Mouse (Mus musculus) heart, adult 2 months (tissue): ENCODE results near the gene Sbf2. TPM values are rescaled to one million over a fixed set of nuclear protein-coding genes. Genes with fewer than 3 reads are reported as not detected.

ENCODE experiments used
- DNase-seq, 2 experiments: peaks; one replicate each; pipeline ENCODE4 v3.0.0; 2021
- H3K27ac ChIP-seq: fragments of 200-600 bp; 2 replicates; pipeline ENCODE4 v1.8.1; 2022
- H3K27me3 ChIP-seq: fragments of 200-500 bp; 2 replicates; pipeline ENCODE4 v1.6.1; 2012; ENCODE audit warnings: mild to moderate bottlenecking, low read length, inconsistent platforms, mixed read lengths; ENCODE audit not compliant: control insufficient read depth, insufficient read depth
- H3K36me3 ChIP-seq: fragments of 200-500 bp; 2 replicates; pipeline ENCODE4 v1.6.1; 2012; ENCODE audit warnings: low read length, inconsistent platforms; ENCODE audit not compliant: control insufficient read depth, insufficient read depth
- H3K4me1 ChIP-seq: fragments of 200-500 bp; 2 replicates; pipeline ENCODE4 v1.6.1; 2011; ENCODE audit warnings: low read length; ENCODE audit not compliant: control insufficient read depth, insufficient read depth
- H3K4me3 ChIP-seq: fragments of 200-600 bp; 2 replicates; pipeline ENCODE4 v1.8.1; 2022
- H3K79me2 ChIP-seq: fragments of 200-500 bp; replicated peaks from 2 replicates; pipeline ENCODE4 v1.6.1; 2012; ENCODE audit warnings: mild to moderate bottlenecking, inconsistent platforms, low read length, moderate library complexity, mixed read lengths; ENCODE audit not compliant: control insufficient read depth, insufficient read depth
- H3K9ac ChIP-seq: fragments of 200-500 bp; 2 replicates; pipeline ENCODE4 v1.6.1; 2012; ENCODE audit warnings: low read depth, mild to moderate bottlenecking, control low read depth, inconsistent platforms, low read length, mixed read lengths
- CTCF ChIP-seq: fragments of 200-600 bp; IDR thresholded peaks from 2 replicates; pipeline ENCODE4 v1.8.1; 2022; ENCODE audit warnings: antibody characterized with exemption, mild to moderate bottlenecking, moderate library complexity
- EP300 ChIP-seq: fragments of 200-500 bp; IDR thresholded peaks from 2 replicates; pipeline ENCODE4 v1.6.1; 2011; ENCODE audit warnings: low read depth, low read length, control low read depth; ENCODE audit not compliant: insufficient read depth
- POLR2A ChIP-seq: fragments of 200-500 bp; IDR thresholded peaks from 2 replicates; pipeline ENCODE4 v1.6.1; 2011; ENCODE audit warnings: mild to moderate bottlenecking, low read depth, low read length, control low read depth; ENCODE audit not compliant: insufficient read depth
- WGBS: fragments of 180-500 bp; shearing (Covaris S2); methylation state at CpG from one replicate; pipeline ENCODE4 v1.1.7; 2018; 5-methylcytosine and 5-hydroxymethylcytosine counted together
- intact Hi-C: fragments of 180-260 bp; cut with DNase I; formaldehyde crosslinking; loops from one replicate; pipeline ENCODE4 v1.15.1; 2025
- polyA plus RNA-seq: library from polyadenylated mRNA; depleted of rRNA; stranded (reverse); fragments of >200 nt; gene quantifications from 2 replicates; pipeline ENCODE4 v1.2.3, GENCODE M21; 2012
- total RNA-seq, 2 experiments: library from RNA; stranded (reverse); gene quantifications; 2 replicates each; pipeline ENCODE4 v1.2.3; 2021

The Sbf2 gene
- total and polyA plus RNA-seq, 3 experiments, result 16.1 to 40.4 (median 39.7) TPM

DNA sequence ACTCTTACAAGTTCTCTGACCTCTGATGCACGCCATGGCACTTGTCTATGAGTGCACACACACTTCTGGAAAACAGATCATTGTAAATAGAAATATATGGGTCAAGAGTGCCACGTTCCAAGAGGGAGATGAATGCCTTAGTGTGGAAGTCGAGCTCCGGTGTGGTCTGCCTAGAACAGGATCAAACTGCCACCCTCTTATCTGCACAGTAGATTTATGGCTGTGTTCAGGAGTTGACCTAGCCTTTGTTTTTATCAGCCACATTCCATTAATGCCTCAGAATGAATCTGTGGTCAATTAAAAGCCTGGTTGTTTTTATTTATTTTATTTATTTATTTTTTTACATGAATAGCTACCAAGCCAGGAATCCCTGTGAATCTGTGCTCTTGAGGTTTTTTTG lies 35.8 kb upstream of the Sbf2 start:
- TF ChIP-seq CTCF (no peak), EP300 (no peak)
- Histone ChIP-seq H3K79me2 (no peaks in the 10 kb centered on the region), H3K27ac (no peak overlapping the region), H3K4me3 (no peak overlapping the region), H3K27me3 (no peaks in the 10 kb centered on the region), H3K36me3 (no peaks in the 10 kb centered on the region), H3K9ac (no peak overlapping the region), H3K4me1 (peaks cover 14% of the 10 kb centered on the region)
- 78% methylated on average over 4 of the region's 4 CpGs for WGBS
- DNase-seq, result no peak
- intact Hi-C loops, result loop anchor here (5.0 kb wide), 1 partner anchor 152 kb away; no protein-coding TSS in a partner anchor

DNA sequence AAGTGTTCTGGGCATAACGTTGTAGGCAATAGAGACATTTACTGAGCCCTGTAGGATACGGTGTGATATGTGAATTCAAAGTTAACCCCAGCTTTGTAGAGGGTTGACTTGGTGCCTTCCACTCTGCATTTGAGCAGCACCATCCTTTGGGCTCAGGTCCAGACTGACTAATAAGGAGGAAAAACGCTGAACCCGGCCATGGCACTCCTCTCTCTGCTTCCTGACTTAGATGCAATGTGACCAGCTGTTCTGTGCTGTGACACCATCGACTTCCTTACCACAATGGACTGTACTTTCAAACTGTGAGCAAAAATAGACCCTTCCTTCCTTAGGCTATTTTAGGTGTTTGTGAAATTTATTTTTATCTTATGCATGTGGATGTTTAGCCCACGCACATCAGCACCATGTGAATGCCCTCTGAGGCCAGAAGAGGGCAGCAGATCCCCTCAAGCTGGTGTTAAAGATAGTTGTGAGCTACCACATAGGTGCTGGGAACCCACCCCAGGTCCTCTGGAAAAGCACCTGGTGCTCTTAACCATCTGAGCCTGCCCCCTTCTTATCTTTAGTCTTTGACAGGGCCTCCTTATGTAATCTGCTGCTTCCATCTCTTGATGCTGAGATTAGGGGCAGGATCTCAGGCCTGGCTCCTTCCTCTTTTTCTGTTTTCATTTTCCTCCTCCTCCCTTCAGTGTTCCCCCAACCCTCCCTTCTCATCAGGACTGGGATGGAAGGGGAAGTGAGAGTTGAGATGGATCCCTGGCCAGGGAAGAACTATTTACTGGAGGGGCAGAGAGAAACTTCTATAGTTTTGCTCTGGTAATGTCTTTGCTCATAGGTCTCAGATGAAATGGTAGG lies 34.6 kb upstream of the Sbf2 start:
- peaks cover 14% of the 10 kb centered on the region for H3K4me1 ChIP-seq
- 37% methylated on average over 6 of the region's 6 CpGs for WGBS
- H3K79me2 ChIP-seq, result no peaks in the 10 kb centered on the region
- peak overlapping the region; percentile 67 for H3K27ac ChIP-seq
- no peaks in the 10 kb centered on the region for H3K36me3 ChIP-seq
- H3K27me3 ChIP-seq, result no peaks in the 10 kb centered on the region
- intact Hi-C loops, result loop anchor here (2.0 to 5.0 kb wide), 3 partner anchors 19 to 102 kb away; no protein-coding TSS in a partner anchor
- no peak overlapping the region for H3K4me3 ChIP-seq
- no peak overlapping the region for H3K9ac ChIP-seq
- peak; percentile 23 to 25 for DNase-seq
- no peak for TF ChIP-seq POLR2A
- 0 out of 2 replicates have a peak, but pooled peaks have one; percentile 43 for TF ChIP-seq EP300
- peak; percentile 67 for TF ChIP-seq CTCF

- peak; percentile 66 to 69 for DNase-seq
- H3K4me3 ChIP-seq, result no peak overlapping the region
- 32% methylated on average over 13 of the region's 13 CpGs for WGBS
Observed at GRCm38 (mm10) chr7:110648455-110649085, 33.8 kb upstream of the Sbf2 start.

GRCm38 (mm10) chr7:110647559-110648454 lies 33.1 kb upstream of the Sbf2 start:
- H3K36me3 ChIP-seq, result no peaks in the 10 kb centered on the region
- no peaks in the 10 kb centered on the region for H3K79me2 ChIP-seq
- H3K9ac ChIP-seq, result peak overlapping the region; percentile 15; the same call in 1 of the 2 replicates
- H3K27ac ChIP-seq, result peak overlapping the region; percentile 67
- H3K4me1 ChIP-seq, result peaks cover 14% of the 10 kb centered on the region
- 57% methylated on average over 15 of the region's 15 CpGs for WGBS
- no peak overlapping the region for H3K4me3 ChIP-seq
- TF ChIP-seq CTCF (no peak), POLR2A (0 out of 2 replicates have a peak, but pooled peaks have one; percentile 15)
- H3K27me3 ChIP-seq, result no peaks in the 10 kb centered on the region
- intact Hi-C loops, result loop anchor here (2.0 to 5.0 kb wide), 3 partner anchors 21 to 101 kb away; no protein-coding TSS in a partner anchor
- DNase-seq, result peak in 1 of 2 experiments; percentile 30

More at GRCm38 (mm10) chr7:110648455-110649085, 33.8 kb upstream of the Sbf2 start:
- intact Hi-C loops, result loop anchor here (2.0 to 5.0 kb wide), 3 partner anchors 20 to 101 kb away; no protein-coding TSS in a partner anchor
- peak overlapping the region; percentile 67 for H3K27ac ChIP-seq
- peak overlapping the region; percentile 15 for H3K9ac ChIP-seq
- peaks cover 14% of the 10 kb centered on the region for H3K4me1 ChIP-seq
- no peaks in the 10 kb centered on the region for H3K27me3 ChIP-seq
- no peaks in the 10 kb centered on the region for H3K79me2 ChIP-seq
- TF ChIP-seq EP300, result 0 out of 2 replicates have a peak, but pooled peaks have one; percentile 43
- TF ChIP-seq CTCF, result no peak
- no peak for TF ChIP-seq POLR2A
- no peaks in the 10 kb centered on the region for H3K36me3 ChIP-seq

DNA sequence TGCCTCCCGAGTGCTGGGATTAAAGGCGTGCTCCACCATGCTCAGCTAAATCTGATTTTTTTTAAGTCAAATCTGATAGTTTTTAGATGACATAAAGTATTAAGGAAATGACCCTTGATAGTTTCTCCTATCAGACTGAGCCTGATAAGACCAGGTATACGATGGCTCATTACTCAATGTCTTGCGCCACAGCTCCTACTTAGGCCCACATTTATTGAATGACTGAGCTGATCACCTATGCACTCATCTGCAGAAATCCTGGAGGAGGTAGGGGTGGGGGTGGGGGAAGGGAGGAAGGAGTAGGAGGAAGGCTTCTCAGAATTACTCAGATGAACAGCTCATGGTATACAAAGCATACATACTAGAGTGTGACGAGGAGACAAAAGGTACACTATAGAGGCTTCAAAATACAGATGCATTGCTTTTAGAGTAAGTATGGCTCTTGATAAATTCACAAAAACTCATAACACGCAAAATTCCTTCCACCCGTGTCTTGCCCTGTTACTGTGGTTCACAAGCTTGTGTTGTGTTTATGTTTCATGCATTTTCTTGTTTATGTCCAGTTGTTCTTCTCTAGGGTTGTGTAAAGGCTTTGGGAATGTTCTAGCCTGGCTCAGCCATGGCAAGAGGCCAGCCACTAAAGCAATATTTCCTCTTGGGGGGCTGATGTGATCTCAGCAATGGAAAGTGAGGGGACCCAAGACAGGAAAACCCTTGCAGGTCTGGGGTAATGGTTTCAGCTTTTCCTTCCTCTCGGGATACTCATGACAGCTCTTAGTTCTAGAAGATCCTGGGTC lies 32.1 kb upstream of the Sbf2 start:
- Histone ChIP-seq H3K27ac (no peak overlapping the region; the same call in none of the 2 replicates), H3K79me2 (no peaks in the 10 kb centered on the region), H3K9ac (no peak overlapping the region), H3K27me3 (no peaks in the 10 kb centered on the region), H3K36me3 (no peaks in the 10 kb centered on the region), H3K4me3 (no peak overlapping the region), H3K4me1 (peaks cover 14% of the 10 kb centered on the region)
- DNase-seq, result no peak
- intact Hi-C loops, result loop anchor here (5.0 kb wide), 2 partner anchors 45 to 100 kb away; no protein-coding TSS in a partner anchor
- WGBS, result 82% methylated on average over 8 of the region's 8 CpGs
- TF ChIP-seq POLR2A (no peak), CTCF (no peak), EP300 (no peak)
